Mouse (Mus musculus) stomach, postnatal 0 days (tissue): Measurements from ENCODE around the gene Ptchd4.

Source experiments
- CTCF ChIP-seq: IDR thresholded peaks from 2 replicates; pipeline ENCODE4 v1.5.1; 2016; ENCODE audit warnings: antibody characterized with exemption, low read depth, mild to moderate bottlenecking, moderate library complexity
- EP300 ChIP-seq: optimal IDR thresholded peaks from 2 replicates; pipeline ENCODE3; 2016; ENCODE audit warnings: antibody characterized with exemption

DNA sequence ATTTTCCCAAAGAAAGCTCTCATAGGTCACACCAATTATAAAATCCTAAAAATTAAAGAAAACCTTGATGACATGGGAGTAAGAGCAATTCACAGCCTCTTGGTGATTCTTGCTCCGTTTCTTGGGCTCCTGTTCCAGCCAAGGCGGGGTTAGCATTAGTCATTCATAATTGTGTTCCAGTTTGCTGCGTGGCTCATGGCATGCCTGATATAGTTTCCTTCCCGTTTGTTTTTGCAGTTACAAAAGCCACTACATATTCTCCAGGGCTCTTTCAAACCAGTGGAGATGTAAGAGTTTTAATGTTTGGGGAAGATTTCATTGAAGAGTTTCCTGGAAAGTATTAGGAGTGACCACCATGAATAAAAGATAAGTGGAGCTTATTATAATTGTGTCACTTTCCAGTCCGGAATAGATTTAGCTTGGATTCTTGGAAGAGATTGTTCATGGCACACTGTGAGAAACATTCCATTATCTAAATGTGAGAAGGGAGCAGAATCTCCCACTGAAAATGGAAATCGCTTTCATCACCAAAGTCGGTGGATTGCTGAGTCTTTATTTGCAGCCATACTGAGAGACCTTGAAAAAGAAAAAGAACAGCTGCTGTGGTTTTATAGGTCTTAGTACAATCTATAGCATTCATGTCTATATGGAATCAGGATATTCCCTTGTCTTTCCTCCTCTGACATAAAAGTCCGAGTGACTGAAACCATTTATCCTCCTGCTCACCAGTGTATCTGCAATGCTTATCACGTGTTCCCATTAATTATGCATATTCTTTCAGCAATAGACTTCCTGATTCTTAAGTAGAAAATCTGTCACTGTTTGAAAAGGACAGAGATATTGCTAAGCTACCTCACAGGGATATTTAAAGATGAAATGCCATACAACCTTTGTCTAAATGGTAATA is 193.9 kb downstream of the Ptchd4 start:
- TF ChIP-seq CTCF (no peak), EP300 (no peak)
